Mouse (Mus musculus) G1E-ER4 (cell line): Measurements from ENCODE around the gene Polrmt. TPM values are rescaled to one million over a fixed set of nuclear protein-coding genes. Genes with fewer than 3 reads are reported as not detected.

Source experiments
- GATA1 ChIP-seq: IDR thresholded peaks from one replicate; pipeline ENCODE4 v1.8.0; 2012; ENCODE audit warnings: low read length, inconsistent platforms
- polyA plus RNA-seq: library from polyadenylated mRNA; stranded (reverse); fragments of >175 nt; gene quantifications from 2 replicates; pipeline ENCODE4 v1.2.3, GENCODE M21; 2012

Gene Polrmt
- polyA plus RNA-seq, 1 experiment, result 52.0 TPM

DNA sequence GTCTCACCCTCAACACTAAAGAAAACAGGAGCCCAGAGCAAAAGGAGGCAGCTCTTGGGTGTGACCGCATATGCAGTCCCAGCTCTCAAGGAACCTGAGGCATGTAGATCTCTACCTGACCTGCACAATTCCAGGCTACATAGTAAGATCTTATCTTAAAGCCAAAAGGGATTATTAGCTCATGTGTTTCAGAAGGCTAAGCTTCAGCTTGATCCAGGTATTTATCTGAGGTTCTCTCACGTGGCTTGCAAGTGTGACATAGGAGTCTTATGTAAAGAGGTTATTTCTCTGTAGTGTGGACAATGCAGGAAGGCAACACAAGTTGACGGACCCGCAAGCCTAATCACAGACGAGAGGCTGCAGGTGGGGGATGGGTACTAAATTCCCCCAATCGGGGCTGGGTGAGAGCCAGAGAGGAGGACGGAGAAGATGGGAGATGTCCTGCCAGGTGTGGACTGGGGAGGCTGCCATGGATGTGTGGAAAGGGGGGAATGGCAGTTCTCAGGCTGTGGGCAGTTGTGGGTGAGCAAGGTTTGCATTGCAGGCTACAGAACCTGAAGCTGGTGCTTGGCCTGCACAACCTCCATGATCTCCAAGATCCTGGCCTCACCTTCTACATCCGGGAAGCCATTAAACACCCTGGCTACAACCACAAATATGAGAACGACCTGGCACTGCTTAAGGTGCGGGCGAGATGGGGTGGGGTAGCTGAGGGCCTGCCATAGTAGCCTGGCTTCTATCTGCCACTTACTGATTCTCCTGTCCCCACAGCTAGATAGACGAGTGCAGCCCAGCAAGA, 52.6 kb downstream of the Polrmt start:
- TF ChIP-seq GATA1, result no peak

DNA sequence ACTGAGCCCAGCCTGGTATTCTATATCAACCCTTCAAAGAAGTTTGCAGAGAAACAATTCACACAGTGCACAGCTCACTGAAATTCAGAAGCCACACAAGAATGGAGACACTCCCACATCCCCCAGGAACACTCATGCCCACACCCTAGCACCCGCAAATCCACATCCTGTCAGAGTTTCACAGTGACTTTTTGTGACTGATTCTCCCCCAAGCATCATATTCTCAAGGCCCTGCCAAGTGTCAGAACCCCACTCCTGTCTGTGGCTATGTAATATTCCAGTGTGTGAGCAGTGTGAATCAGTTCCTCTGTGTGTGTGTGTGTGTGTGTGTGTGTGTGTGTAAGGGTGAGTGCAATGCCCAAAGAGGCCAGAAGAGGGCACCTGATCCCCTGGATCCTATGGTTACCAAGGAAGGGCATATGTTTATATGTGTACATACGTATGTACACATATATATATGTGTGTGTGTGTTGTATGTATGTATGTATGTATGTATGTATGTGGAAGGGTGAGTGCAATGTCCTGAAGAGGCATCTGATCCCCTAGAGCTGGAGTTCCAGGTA, 54.3 kb downstream of the Polrmt start:
- no peak for TF ChIP-seq GATA1

DNA sequence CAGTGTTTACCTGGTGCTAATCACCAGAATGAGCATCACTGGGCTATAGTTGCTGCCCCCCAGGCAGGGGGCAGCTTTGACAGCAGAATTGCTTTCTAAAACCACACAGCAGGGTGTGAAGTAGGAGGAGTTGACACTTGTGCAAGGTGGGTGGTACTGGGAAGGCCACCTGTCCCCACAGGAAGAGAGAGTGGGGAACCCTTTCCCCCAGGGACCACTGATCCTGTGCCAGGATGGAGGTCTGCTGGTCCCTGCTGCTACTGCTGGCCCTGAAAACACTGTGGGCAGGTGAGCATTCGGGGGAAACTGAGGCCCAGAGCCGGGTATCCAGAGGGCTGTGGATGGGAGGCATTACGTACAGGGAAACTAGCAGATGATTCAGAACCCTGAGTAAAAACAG, 57.2 kb downstream of the Polrmt start:
- no peak for TF ChIP-seq GATA1

DNA sequence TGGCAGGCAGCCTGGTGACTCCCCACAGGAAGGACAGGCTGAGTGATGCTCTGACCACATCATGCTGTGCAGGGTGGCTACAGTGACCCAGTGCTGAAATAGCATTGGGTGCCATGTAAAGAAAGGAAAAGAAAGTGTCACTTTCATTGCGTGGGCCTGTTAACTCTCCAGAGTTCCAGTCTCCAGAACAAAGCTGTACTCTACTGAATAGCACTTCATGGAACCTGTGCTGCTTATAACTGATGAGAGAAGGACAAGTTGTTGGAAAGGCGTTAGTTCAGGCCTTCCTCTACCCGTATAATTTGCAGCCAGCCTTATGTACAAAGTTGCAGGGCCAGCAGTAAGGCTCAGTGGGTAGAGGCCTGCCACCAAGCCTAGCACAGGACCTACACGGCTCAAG, 57.7 kb downstream of the Polrmt start, which contains the start of gene Gzmm:
Gene Gzmm, plus strand, starts transcription at position 301 of the 400 bp plus-strand sequence.
- no peak for TF ChIP-seq GATA1

DNA sequence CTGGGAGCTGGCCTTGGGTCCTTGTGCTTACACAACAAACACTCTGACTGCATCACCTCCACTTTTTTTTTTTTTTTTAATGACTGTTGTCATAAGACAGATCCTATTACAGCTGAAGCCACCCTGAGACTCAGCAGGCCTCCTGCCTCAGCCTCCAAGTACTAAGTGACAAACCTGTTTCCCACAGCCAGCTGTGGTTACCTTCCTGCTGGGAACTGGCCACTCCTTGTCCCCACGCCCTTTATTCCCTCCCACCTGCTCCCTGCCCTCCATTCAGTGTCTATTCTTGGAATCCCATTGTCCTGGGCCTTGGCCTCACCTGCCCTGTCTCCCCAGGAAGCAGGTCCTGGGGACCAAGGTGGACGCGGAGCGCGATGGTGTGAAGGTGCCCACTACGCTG, 58.9 kb downstream of the Polrmt start:
- no peak for TF ChIP-seq GATA1

- TF ChIP-seq GATA1, result no peak
Observed at GRCm38 (mm10) chr10:79686691-79687090, 59.7 kb downstream of the Polrmt start.

- no peak for TF ChIP-seq GATA1
Observed at GRCm38 (mm10) chr10:79686219-79686618, 60.2 kb downstream of the Polrmt start.

Other genes with a start within 250 kb of the Polrmt start
- gene Plpp2, start 212.8 kb downstream of the Polrmt start, polyA plus RNA-seq, result 0.04 TPM in 1 of 2 replicates, not detected in the other
- 0.05 TPM in 1 of 2 replicates, not detected in the other for gene Mier2, start 191.4 kb downstream of the Polrmt start, polyA plus RNA-seq
- not detected in 2 replicates for gene Theg, start 159.2 kb downstream of the Polrmt start, polyA plus RNA-seq
- not detected in 2 replicates for gene C2cd4c, start 132.6 kb downstream of the Polrmt start, polyA plus RNA-seq
- not detected in 2 replicates for gene Shc2, start 108.7 kb downstream of the Polrmt start, polyA plus RNA-seq
- not detected in 2 replicates for gene Odf3l2, start 100.8 kb downstream of the Polrmt start, polyA plus RNA-seq
- gene Madcam1, start 82.0 kb downstream of the Polrmt start, polyA plus RNA-seq, result not detected in 2 replicates
- gene Tpgs1, start 77.2 kb downstream of the Polrmt start, polyA plus RNA-seq, result 119 and 126 TPM in 2 replicates
- gene Cdc34, start 64.4 kb downstream of the Polrmt start, polyA plus RNA-seq, result 540 and 646 TPM in 2 replicates
- gene Gzmm, start 57.6 kb downstream of the Polrmt start, polyA plus RNA-seq, result 0.25 and 0.30 TPM in 2 replicates
- 834 and 1,207 TPM in 2 replicates for gene Bsg, start 42.1 kb downstream of the Polrmt start, polyA plus RNA-seq
- 0.49 and 0.78 TPM in 2 replicates for gene Hcn2, start 29.9 kb downstream of the Polrmt start, polyA plus RNA-seq
- not detected in 2 replicates for gene Fgf22, start 8.5 kb upstream of the Polrmt start, polyA plus RNA-seq
- 373 and 414 TPM in 2 replicates for gene Rnf126, start 20.4 kb upstream of the Polrmt start, polyA plus RNA-seq
- gene Fstl3, start 30.7 kb upstream of the Polrmt start, polyA plus RNA-seq, result 0.06 and 0.11 TPM in 2 replicates
- not detected in 2 replicates for gene Prss57, start 44.4 kb upstream of the Polrmt start, polyA plus RNA-seq
- gene Palm, start 47.0 kb upstream of the Polrmt start, polyA plus RNA-seq, result 0.82 and 1.2 TPM in 2 replicates
- not detected in 2 replicates for gene Misp, start 74.4 kb upstream of the Polrmt start, polyA plus RNA-seq
- 1,266 and 1,318 TPM in 2 replicates for gene Ptbp1, start 107.8 kb upstream of the Polrmt start, polyA plus RNA-seq
- gene Prtn3, start 127.9 kb upstream of the Polrmt start, polyA plus RNA-seq, result 0.38 TPM in 1 of 2 replicates, not detected in the other
- not detected in 2 replicates for gene Plppr3, start 128.1 kb upstream of the Polrmt start, polyA plus RNA-seq
- not detected in 2 replicates for gene Elane, start 139.7 kb upstream of the Polrmt start, polyA plus RNA-seq
- not detected in 2 replicates for gene Cfd, start 144.3 kb upstream of the Polrmt start, polyA plus RNA-seq
- 64.2 and 66.0 TPM in 2 replicates for gene Med16, start 162.3 kb upstream of the Polrmt start, polyA plus RNA-seq
- not detected in 2 replicates for gene Gm26602, start 164.3 kb upstream of the Polrmt start, polyA plus RNA-seq
- gene Kiss1r, start 170.4 kb upstream of the Polrmt start, polyA plus RNA-seq, result 0.53 and 0.82 TPM in 2 replicates
- gene R3hdm4, start 174.6 kb upstream of the Polrmt start, polyA plus RNA-seq, result 229 and 234 TPM in 2 replicates
- gene Arid3a, start 180.5 kb upstream of the Polrmt start, polyA plus RNA-seq, result 99.9 and 103 TPM in 2 replicates
- 85.4 and 95.5 TPM in 2 replicates for gene Wdr18, start 213.6 kb upstream of the Polrmt start, polyA plus RNA-seq
- gene Grin3b, start 224.1 kb upstream of the Polrmt start, polyA plus RNA-seq, result 0.05 and 0.08 TPM in 2 replicates
- gene Tmem259, start 237.7 kb upstream of the Polrmt start, polyA plus RNA-seq, result 308 and 394 TPM in 2 replicates
- gene Cnn2, start 242.0 kb upstream of the Polrmt start, polyA plus RNA-seq, result 11.4 and 12.4 TPM in 2 replicates
- gene Abca7, start 249.9 kb upstream of the Polrmt start, polyA plus RNA-seq, result 23.5 and 25.3 TPM in 2 replicates